Mouse (Mus musculus) embryo, embryonic 10 days (tissue): Measurements from ENCODE around the gene Lsp1.
A peak's percentile ranks its signal among the peaks of the same experiment; 100 is the strongest.

Experiments
- DNase-seq: peaks from one replicate; pipeline ENCODE4 v3.0.0-alpha.2; 2015; ENCODE audit warnings: low spot score

Lsp1 gene

GRCm38 (mm10) chr7:142444171-142444570 lies 16.4 kb upstream of the Lsp1 start:
- DNase-seq, result no peak

GRCm38 (mm10) chr7:142445324-142445723 lies 15.3 kb upstream of the Lsp1 start:
- DNase-seq, result no peak

GRCm38 (mm10) chr7:142446264-142446663 lies 14.3 kb upstream of the Lsp1 start:
- no peak for DNase-seq

- no peak for DNase-seq
These were observed 11.5 kb upstream of the Lsp1 start for GRCm38 (mm10) chr7:142449038-142449617.

- no peak for DNase-seq
These were observed 5.9 kb upstream of the Lsp1 start for GRCm38 (mm10) chr7:142454706-142455105.

GRCm38 (mm10) chr7:142455251-142455650 lies 5.4 kb upstream of the Lsp1 start:
- no peak for DNase-seq

- no peak for DNase-seq
These were observed 3.8 kb upstream of the Lsp1 start for GRCm38 (mm10) chr7:142456806-142457205.

- peak; percentile 73 for DNase-seq
These were observed 3.3 kb upstream of the Lsp1 start for GRCm38 (mm10) chr7:142457227-142457811.

- peak; percentile 80 for DNase-seq
These were observed 2.6 kb upstream of the Lsp1 start for GRCm38 (mm10) chr7:142458026-142458425.

- no peak for DNase-seq
These were observed 1.8 kb upstream of the Lsp1 start for GRCm38 (mm10) chr7:142458676-142459298.

GRCm38 (mm10) chr7:142459299-142459691 lies 1.3 kb upstream of the Lsp1 start:
- DNase-seq, result no peak

GRCm38 (mm10) chr7:142461446-142461845 lies 837 bp downstream of the Lsp1 start:
- no peak for DNase-seq

- DNase-seq, result no peak
These were observed 1.6 kb downstream of the Lsp1 start for GRCm38 (mm10) chr7:142462190-142462589.

GRCm38 (mm10) chr7:142462594-142463078 lies 2.0 kb downstream of the Lsp1 start:
- no peak for DNase-seq

GRCm38 (mm10) chr7:142470171-142470691 lies 9.6 kb downstream of the Lsp1 start:
- DNase-seq, result no peak

- DNase-seq, result peak; percentile 83
These were observed 10.3 kb downstream of the Lsp1 start for GRCm38 (mm10) chr7:142470808-142471413.

GRCm38 (mm10) chr7:142471414-142471861 lies 10.8 kb downstream of the Lsp1 start:
- DNase-seq, result peak; percentile 42

GRCm38 (mm10) chr7:142471884-142472570 lies 11.4 kb downstream of the Lsp1 start:
- DNase-seq, result peak; percentile 75

- DNase-seq, result no peak
These were observed 12.3 kb downstream of the Lsp1 start for GRCm38 (mm10) chr7:142472936-142473335.

GRCm38 (mm10) chr7:142473476-142473875 lies 12.9 kb downstream of the Lsp1 start:
- no peak for DNase-seq

GRCm38 (mm10) chr7:142474799-142475198 lies 14.2 kb downstream of the Lsp1 start:
- no peak for DNase-seq

- no peak for DNase-seq
These were observed 15.0 kb downstream of the Lsp1 start for GRCm38 (mm10) chr7:142475641-142476040.
